Mouse (Mus musculus): ENCODE measurements around the gene Ube2m.
A peak's percentile ranks its signal among the peaks of the same experiment; 100 is the strongest.
"Not testable (repeated sequence)": the region's sequence is repeated elsewhere in the genome, so short reads cannot be mapped to it uniquely, and the experiment has no call there.

Gene Ube2m

DNA sequence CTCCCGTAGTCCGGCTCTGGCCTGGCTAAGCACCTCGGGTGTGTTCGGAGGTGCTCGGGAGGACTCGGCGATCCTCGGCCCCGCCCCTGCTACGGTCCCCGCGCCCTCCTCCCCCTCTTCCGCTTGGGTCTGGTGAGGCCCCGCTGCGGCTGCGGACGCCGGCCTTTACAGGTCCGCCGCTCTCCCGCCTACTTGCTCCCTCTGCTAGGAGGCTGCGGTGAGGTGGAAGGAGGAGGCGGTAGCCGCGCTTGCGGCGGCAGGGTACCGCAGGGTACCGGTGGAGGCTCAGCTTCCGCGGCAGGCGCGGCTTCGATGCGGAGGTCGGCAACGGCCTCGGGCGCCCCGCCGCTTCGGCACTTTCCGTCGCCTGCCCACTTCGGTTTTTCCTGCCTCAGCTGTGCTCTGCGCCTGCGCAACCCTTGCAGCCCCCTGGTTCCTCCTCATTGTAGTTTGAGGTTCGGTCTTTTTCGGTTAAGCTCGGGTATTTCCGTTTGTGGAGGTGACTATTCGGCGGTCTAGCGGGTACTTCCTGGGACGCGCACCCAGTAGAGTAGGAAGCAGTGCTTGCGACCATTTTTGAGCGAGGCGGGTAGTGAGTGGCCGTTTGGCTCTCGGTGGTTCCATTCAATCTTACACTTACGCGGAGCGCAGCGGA, at the start of gene Ube2m:
TSS of gene Ube2m (minus strand) at position 375 of the 655 bp plus-strand sequence.
- DNase-seq (ENCODE audit: low spot score): peak; percentile 97

DNA sequence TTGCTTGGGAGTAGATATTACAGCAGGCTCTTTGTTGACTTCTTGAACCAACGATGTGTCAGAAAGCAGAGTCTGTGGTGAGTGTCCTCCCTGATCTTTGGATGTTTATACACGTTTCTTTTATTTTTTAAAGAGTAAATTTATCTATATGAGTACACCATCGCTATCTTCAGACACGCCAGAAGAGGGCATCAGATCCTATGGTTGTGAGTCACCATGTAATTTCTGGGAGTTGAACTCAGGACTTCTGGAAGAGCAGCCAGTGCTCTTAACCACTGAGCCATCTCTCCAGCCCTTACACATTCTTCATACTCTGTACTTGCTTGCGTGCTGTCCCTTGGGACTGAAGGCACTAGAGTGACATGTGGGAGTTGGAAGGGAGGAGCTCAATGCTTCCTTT, 34.2 kb upstream of the Ube2m start:
- no peak for DNase-seq (ENCODE audit: low spot score)

DNA sequence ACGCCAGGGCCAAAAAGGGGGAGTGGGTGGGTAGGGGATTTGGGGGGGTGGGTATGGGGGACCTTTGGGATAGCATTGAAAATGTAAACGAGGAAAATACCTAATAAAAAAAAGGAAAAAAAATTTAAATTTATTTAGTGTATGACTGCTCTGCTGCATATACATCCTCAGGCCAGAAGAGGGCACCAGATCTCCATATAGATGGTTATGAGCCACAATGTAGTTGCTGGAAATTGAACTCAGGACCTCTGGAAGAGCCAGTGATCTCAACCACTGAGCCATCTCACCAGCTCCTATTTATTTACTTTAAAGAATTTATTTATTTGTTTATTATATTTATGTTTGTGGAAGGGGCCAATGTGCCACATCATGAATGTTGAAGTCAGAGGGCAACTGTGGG, 25.3 kb upstream of the Ube2m start:
- DNase-seq (ENCODE audit: low spot score): not testable (repeated sequence)

DNA sequence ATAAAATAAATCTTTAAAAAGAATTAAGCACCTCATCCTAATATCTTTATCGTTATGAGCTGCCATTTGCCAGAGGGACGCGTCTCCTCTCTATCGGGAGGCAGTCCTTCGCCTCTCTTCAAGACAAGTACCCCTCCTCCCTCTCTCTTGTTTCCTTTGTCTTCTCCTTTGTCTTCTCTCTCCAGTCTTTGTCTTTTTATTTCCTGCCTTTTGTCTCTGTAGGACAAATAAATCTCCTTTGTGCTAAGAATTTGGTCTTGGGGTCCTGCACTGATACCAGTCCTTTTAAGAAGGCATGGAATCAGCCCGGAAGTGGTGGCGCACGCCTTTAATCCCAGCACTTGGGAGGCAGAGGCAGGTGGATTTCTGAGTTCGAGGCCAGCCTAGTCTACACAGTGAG, 21.5 kb upstream of the Ube2m start:
- no peak for DNase-seq (ENCODE audit: low spot score)

DNA sequence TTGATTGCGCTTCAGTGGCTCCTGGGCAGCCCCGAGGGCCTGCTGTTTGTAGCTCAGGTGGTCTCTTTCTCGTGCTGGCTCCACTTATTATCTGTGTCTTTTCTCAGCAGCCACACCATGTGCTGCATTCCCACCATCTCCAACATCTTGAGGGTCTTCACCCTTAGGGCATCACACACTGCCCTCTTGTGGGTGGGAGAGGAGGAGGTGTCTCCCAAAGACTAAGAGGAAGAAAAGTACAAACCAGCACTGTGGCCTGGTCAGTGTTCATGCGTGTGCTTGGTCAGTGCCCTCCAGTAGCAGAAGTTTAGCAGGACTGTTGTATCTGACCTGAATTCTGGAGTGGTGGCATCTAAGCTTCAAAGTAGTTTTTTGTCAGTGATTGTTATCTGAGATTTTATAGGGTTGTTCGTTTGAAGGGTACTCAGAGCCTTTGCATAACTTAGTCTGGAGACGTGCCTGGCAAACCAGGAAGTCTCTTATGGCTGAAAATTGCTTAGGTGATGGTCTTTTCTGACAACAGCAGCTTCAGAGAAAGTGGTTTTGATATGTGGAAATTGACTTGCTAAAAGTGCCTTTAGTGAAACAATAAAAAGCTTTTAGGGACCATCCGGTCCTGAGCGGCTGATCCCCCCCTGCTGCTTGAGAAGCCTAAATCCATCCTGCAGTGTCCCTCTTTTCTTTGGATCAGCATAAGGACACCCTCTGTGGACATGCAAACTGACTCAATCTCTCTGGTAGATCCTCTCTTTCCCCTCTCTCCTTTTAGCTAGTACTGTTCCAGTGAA, 19.0 kb upstream of the Ube2m start:
- no peak for DNase-seq (ENCODE audit: low spot score)

DNA sequence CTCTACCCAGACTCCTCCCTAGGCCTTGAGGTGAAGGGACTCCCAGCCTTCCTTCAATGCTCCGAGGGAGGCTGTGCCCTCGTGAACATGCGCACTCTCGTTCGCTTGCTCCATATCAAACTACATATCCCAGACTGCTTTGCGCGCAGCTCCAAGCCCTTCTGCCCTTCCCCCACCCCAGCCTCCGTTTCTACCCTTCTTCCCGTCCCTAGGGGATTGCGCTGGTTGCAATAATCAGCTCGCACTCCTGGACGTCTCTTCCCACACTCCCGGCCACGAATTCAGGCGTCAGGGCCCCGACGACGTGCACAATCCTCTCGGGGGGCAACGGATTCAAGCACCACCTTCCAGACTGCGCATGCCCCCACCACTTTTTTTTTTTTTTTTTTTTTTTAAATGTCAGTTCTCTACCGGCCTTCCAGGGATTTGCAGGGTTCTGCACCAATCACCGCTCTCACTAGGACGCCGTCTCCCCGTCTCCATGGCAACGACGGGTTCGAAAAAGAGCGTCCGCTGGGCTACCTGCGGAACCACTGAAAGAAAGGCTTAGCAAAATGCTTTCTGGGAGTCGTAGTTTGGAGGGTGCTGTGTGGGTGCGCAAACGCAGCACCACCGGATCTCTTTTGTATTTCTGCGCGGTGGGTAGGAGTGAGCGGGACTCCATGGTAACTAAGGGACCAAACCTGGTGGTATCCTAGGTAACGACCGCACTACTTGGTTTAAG, 16.4 kb upstream of the Ube2m start, which contains the start of gene Mzf1:
TSS of gene Mzf1 (minus strand) at position 478 of the 724 bp plus-strand sequence.
- peak; percentile 96 for DNase-seq (ENCODE audit: low spot score)

DNA sequence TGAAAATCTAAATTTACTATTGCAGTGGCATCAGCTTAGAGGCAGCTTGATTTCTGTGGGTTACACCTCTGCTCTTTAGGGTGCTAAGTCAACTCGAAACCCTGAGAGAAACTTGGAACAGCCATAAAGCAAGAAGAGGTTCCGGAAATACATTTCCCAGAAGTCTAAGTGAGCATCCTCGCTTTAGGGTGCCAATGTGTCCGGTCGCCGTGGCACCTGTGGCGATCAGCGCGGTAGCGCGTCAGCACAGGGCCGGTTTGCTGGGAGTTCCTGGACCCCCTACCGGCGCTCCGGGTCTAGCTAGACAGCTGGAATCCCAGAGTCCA, 15.8 kb upstream of the Ube2m start:
- DNase-seq (ENCODE audit: low spot score): no peak

DNA sequence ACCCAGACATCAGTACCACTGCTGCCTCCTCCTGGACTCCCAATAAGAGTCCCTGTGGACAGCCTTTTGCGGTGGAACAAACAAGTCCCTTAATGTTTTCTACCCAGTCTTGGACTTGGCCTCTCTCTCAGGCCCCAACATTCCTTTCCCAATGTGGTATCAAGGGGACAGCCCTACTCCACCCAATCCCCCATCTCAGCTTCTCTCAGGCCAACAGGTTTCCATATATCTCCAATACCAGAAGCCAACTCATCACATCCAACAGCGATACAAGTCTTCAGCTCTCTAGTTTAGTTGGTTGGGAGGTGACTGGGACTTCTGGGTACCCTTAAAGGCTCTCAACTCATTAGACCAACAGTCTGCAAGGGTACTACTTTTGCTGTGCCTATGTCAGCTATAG, 15.4 kb upstream of the Ube2m start:
- DNase-seq (ENCODE audit: low spot score): no peak

DNA sequence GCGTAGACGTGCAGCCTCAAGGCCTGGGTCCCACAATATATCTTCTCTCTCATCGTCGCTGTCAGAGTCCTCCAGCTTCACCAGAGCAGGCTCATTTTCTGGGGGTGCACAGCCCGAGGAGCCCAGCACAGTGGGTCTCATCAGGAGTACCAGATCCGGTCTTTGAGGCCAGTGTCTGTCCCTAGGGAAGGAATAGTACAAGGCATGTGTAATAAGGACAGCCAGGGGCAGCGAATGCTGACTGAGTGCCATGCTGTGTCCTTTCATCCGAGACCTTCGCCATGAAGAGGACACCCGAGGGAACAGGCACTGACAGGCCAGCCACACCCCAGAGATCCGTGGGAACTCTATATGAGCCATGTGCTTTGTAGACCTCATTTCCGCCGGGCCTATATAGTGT, 14.9 kb upstream of the Ube2m start:
- DNase-seq (ENCODE audit: low spot score): no peak

DNA sequence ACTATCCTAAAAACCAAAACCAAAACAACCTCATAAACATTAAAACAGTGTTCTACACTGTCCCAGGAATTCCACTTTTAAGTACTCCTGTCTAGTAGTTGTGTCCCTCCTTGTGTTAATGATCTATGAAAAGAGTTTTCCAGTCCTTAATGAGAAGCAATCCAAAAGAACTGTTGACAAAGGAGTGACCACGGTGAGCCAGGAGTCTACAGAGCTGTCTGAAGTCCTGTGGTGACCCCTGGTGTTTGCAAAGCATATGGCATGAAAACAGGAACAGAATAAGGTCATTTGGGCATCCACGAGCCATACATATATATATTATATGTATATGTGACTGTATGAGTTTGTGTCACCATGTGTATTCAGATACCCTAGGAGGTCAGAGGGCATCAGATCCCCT, 8.0 kb upstream of the Ube2m start:
- DNase-seq (ENCODE audit: low spot score): peak; percentile 80

DNA sequence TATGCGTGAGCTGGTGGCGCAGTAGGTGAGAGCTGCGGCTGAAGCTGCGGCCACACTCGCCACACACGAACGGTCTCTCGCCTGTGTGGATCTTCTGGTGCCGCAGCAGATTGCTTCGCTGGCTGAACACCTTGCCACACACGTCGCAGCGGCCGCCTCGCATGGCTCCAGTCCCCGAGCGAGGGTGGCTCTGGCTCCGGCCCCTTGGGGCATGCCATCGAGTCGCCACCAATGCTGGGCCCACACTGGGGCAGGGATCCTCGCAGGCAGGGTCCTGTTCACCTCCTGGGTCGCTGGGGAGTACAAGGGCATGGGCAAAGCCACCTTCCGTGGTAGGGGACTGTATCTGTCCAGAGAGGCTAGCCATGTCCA, 6.2 kb upstream of the Ube2m start:
- no peak for DNase-seq (ENCODE audit: low spot score)

DNA sequence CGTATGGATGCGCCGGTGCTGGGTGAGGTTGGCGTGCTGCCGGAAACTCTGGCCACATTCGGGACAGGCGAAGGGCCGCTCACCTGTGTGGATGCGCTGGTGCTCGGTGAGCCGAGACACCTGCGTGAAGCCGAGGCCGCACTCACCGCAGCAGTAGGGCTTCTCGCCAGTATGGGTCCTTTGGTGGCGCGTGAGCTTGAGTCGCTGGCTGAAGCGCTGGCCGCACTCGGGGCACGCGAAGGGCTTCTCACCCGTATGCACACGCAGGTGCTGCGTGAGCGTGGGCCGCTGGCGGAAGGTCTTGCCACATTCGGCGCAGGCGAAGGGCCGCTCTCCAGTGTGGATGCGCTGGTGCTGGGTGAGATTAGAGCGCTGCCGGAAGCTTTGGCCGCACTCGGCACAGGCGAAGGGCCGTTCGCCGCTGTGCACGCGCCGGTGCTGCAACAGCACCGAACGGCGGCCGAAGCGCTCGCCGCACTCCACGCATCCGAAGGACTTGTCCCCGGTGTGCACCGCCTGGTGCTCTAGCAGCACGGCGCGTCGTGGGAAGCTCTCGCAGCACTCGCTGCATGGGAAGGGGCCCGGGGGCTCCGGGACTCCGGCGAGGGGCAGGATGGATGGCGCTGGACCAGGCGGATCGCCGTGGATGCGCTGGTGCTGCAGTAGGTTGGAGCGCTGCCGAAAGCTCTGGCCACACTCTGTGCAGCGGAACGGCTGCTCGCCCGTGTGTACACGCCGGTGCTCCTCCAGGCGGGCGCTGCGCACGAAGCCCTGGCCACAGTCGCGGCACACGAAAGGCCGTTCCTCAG, 5.6 kb upstream of the Ube2m start:
- DNase-seq (ENCODE audit: low spot score): no peak

DNA sequence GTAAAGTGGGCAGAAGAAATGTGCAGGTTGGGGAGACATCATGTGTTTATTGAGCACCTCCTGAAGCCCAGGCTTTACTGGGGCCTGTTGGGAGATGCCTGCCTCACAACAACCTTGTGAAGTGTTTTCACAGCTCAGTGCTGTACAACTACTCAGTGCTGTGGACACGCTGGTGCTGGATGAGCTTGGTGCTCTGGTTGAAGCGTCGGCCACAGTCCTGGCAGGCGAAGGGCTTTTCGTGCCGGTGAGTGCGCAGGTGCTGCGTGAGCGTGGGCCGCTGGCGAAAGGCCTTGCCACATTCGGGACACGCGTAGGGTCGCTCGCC, 5.0 kb upstream of the Ube2m start:
- DNase-seq (ENCODE audit: low spot score): no peak

DNA sequence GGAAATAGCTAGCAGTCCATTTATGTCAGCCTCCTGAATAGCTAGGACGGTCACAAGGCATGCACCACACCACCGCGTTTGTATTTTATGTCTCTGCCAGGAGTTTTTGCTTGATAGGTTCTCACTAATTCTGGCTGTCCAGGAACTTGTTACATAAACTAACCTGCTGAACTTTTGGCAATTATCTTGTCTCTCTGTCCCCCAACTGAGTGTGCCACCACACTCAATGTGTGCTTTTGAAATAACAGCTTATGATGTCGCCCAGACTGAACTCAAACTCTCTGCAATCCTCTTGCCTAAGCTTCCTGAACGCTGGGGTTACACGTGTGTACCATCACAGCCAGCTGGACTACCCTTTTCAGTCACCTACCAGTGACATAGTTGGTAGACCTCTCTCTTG, 4.4 kb upstream of the Ube2m start:
- DNase-seq (ENCODE audit: low spot score): no peak

DNA sequence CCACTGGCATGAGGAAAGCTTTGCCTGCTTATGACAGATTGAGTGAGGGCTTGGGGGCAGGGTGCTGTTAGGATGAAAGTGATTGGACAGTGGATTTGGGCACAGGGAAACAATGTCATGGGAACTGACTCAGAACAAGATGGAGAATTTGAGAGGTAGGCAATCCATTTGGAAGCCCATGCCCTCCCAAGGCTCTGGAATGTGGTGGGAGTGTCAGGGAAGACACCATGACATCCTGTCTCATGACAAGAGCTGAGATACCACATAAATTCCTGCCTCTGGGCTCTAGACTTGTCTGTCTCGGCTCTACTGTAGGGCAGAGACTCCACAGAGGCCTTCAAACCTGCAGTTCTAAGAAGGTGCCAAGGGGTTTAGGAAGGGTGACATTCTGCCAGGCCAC, 3.2 kb upstream of the Ube2m start:
- DNase-seq (ENCODE audit: low spot score): no peak

DNA sequence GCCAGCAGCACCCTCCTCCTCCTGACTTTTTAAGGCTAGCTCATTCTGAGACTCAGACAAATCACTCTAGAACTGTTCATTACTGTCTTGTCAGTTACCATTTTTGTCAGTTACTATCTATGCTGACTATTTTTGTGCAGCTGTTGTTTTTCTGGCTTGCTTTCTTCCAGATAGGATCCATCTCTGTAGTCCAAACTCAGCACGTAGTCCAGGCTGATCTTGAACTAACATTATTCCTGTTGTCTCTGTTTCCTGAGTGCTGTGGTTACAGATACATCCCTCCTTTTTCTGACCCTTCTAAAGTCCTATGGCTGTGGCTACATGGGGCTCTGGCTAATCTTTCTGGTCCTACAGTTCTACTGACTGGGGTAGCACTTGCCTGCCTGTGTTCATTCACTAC, 1.1 kb upstream of the Ube2m start:
- no peak for DNase-seq (ENCODE audit: low spot score)

DNA sequence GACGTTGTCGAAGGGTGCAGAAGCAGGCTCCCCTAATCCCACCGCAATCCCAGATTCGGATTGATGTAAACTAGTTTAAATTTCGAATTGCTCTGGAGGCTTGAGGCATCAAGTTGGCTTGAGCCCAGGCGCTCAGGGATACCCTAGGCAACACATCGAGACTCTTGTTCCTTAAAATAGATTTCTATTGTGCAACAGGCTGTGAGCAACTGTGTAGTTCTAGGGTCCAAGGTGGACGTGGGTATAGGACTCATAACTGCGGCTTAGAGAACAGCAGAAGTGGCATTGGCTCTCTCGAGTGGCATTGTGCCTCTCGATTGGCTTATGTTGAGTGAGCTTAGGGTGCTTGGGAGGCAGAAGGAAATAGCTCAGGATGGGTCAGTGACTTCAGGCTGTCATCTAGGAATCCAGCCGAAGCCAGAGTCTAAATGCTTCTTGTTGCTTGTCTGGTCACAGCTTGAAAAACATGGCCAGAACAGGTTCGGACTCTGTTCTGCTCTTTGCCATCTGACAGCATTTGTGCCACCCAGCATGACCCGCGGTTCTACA, 620 bp upstream of the Ube2m start:
- peak; percentile 34 for DNase-seq (ENCODE audit: low spot score)

DNA sequence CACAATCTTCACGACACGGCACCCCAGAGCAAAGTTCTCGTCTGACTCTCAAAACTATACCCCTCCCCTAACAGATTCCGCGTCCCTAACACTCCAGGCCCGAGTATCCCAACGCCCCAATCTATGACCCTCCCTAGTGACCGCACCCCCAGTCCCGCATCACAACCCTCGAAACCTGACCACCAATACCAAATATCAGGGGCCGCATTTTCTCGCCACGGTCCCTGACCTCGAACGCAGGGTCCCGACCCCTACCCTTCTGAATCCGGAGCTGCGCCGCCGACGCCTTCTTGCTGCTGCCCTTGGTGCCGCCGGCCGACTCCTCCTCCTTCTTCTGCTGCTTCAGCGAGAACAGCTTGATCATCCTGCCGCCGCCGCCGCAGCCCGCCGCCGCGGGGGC, 709 bp downstream of the Ube2m start:
- no peak for DNase-seq (ENCODE audit: low spot score)

DNA sequence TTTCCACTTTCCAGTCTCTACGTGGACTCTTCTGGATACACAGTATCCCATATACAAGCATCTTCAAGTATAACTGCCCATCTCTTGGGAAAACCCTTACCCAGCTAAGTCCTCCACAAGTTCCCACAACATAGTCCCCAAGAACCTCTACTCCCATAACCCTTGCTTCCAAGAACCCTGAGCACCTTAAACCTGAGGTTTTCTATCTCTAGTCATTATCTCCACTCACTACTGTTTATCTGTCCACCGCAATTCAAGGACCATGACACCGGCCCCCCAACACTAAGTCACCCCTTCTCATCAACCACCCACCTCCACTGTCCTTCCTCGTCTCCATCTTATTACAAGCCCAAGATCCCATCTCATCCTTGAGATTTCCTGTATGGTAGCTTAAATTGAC, 1.3 kb downstream of the Ube2m start:
- DNase-seq (ENCODE audit: low spot score): no peak

DNA sequence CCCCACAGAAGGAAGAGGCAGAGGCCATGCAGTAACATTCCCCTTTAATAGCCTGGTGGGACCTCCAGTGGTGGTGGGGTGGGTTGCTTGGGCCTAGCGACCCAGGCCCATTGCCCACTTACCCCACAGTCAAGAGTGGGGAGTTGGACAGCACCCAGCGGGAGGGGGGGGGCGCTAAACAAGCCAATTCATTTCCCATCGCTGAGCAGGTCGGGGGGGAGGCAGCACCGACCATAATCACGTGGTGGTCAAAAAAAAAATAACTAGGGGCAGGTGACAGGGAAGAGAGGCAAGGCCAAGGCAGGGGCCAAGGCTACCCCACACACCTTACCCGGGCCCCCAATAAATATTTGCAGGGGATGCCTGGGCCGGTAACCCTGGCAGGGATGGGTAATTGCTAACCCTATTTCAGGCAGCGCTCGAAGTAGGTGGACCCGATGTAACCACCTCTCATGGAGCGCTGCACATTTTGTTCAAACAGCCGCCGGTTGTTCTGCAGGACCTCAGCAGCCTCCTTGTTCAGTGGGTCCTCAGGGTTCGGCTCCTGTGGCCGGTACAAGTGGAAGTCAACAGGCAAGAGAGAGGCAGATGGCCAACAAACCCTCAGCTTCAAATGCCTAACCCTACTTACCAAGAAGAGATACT, 2.7 kb downstream of the Ube2m start:
- no peak for DNase-seq (ENCODE audit: low spot score)

DNA sequence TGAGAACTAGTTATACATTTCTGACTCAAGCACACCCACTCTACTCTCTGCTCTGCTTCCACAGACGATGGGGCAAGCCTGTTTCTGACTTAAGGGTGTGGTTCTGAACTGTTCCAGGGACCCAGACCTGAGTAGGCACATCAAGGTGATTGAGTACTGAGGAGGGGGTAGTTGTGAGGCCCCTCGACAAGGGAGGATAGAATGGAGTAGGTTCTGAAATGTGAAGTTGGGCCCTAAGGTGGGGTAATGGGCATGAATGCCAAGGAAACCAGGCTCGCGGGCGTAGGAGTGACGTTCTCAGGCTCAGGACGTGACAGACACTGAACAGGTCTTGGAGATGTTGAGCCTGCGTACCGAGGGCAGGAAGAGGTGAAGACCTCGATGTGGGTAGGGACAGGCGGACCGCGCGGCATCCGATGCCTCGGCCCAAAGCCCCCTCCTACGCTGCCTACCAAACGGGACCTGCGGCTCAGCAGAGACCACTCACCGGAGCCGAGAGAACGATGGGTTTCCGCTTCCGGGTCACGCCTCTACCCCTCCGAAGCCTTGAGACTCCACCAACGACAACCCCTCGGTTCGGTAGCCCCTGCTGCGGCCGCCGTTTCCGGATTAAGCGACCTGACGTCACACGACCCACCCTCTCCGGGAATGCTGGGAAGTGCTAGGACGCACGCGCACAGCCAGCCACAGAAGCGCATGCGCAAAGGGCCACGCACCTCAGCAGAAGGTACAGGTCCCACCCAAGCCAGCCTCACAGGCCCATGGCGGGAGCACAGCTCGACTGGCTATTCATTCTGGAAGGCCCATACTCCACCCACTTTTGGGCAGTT, 3.7 kb downstream of the Ube2m start, which contains the start of gene Chmp2a:
TSS of gene Chmp2a (minus strand) at position 660 of the 830 bp plus-strand sequence.
- peak; percentile 97 for DNase-seq (ENCODE audit: low spot score)
